Mouse (Mus musculus): Measurements from ENCODE around the gene Ppt1.

DNA sequence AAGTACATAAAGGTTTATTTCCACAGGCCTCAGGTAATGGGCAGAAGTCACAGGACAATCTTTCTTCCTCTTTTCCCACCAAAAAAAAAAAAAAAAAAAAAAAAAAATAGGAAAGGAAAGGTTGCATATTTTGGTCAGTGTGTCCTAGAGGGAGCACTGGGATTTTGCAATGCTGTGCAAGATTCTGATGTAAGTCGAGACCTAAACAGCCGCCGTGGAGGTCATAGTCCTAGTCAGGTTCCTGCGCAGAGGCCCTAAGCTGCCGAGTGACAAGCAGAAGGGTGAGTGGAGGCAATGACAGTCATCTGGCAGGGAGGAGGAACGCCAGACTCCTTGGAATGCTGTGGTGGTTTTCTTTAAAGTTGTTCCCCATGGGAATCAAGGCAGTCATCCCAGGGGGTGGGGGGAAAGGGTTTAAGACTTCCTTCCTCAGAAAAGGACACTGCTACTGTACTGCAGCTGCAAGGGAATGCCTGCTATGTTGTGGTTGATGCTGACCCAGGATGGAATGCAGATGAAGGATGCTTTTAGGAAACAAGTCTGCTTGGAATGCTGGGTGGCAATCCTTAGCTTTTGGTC is 23.1 kb downstream of the Ppt1 start:
- TF ChIP-seq GATA1 (IDR thresholded peaks at IDR 0.05; ENCODE audit: low read length) (no peak), TAL1 (IDR thresholded peaks at IDR 0.05; ENCODE audit: low read length) (no peak)

All from erythroblast, embryonic 14.5 days (primary cell).